Mouse (Mus musculus) embryonic facial prominence, embryonic 14.5 days (tissue): ENCODE results near the gene St6galnac3. TPM values are rescaled to one million over a fixed set of nuclear protein-coding genes. Genes with fewer than 3 reads are reported as not detected.

Experiments
- ATAC-seq: fragments of 200-750 bp; cut with Nextera tagmentation; 2 replicates; pipeline ENCODE4 v1.8.0; 2017; ENCODE audit warnings: low read depth, moderate number of reproducible peaks, moderate TSS enrichment
- DNase-seq: peaks from one replicate; pipeline ENCODE4 v3.0.0-alpha.2; 2015; ENCODE audit warnings: low spot score
- H3K27ac ChIP-seq: fragments of 300-500 bp; sonication (generic); replicated peaks from 2 replicates; pipeline ENCODE4 v1.5.1; 2014; ENCODE audit warnings: low read depth, mild to moderate bottlenecking, low read length, moderate library complexity
- H3K27me3 ChIP-seq: fragments of 300-500 bp; sonication (generic); replicated peaks from 2 replicates; pipeline ENCODE4 v1.6.1; 2014; ENCODE audit warnings: low read length; ENCODE audit not compliant: control insufficient read depth, insufficient read depth
- H3K36me3 ChIP-seq: fragments of 300-500 bp; sonication (generic); 2 replicates; pipeline ENCODE4 v1.6.1; 2014; ENCODE audit warnings: low read length, mixed read lengths; ENCODE audit not compliant: control insufficient read depth, insufficient read depth
- H3K4me1 ChIP-seq: fragments of 300-500 bp; sonication (generic); 2 replicates; pipeline ENCODE4 v1.6.1; 2014; ENCODE audit warnings: antibody characterized with exemption, low read length; ENCODE audit not compliant: control insufficient read depth, insufficient read depth
- H3K4me2 ChIP-seq: fragments of 300-500 bp; sonication (generic); 2 replicates; pipeline ENCODE4 v1.6.1; 2014; ENCODE audit warnings: low read depth, mild to moderate bottlenecking, low read length, moderate library complexity, mixed read lengths
- H3K4me3 ChIP-seq: fragments of 300-500 bp; sonication (generic); 2 replicates; pipeline ENCODE4 v1.5.1; 2014; ENCODE audit warnings: low read depth, mild to moderate bottlenecking, low read length
- H3K9ac ChIP-seq: fragments of 300-500 bp; sonication (generic); 2 replicates; pipeline ENCODE4 v1.6.1; 2014; ENCODE audit warnings: low read depth, mild to moderate bottlenecking, low read length, moderate library complexity, mixed read lengths
- H3K9me3 ChIP-seq: fragments of 300-500 bp; sonication (generic); 2 replicates; pipeline ENCODE4 v1.6.1; 2016; ENCODE audit warnings: low read length; ENCODE audit not compliant: control insufficient read depth
- WGBS: fragments of 180-500 bp; shearing (Covaris S2); extraction: QIAGEN DNeasy Blood & Tissue Kit; methylation state at CpG from one replicate; pipeline ENCODE4 v1.1.7; 2014; 5-methylcytosine and 5-hydroxymethylcytosine counted together
- polyA plus RNA-seq: library from polyadenylated mRNA; unstranded; fragments of >200 nt; fragmentation: Nextera tagmentation; extraction: Ambion mirVana; gene quantifications from 2 replicates; pipeline ENCODE4 v1.2.1, GENCODE M21; 2014

The St6galnac3 gene
- polyA plus RNA-seq, 1 experiment from 2014 or later: 30.6 TPM

DNA sequence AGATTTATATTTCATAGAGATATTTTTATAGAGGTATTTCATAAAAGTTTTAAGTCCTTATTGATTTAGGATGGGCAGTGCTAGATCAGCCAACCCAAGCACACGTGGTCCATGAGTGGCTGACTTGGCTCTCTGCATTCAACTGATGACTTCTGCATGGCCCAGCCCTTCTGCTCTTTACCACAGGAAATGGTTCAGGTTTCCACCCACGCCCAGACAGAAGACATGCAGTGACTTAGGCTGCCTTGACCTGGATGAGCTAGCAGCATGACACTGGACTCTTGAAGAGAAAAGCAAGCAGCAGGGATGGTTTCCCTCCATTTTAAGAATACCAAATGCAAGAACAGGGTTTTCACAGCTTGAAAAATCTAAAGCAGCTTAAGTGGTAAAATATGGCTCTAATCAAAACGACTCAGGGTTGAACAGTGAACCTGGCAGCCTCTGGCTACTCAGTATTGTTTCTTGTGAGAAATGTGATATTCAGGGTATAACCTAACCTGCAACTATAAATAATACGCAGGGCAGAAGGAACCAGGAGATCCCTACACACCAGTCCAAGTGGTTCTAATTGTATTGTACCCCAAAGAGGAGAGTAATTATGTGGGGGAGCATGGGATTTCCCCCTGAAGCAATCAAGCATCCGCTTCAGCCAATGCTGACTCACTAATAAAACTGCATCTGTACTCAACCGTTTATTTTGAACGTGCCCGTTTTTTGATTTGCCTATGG lies 448.7 kb downstream of the St6galnac3 start:
- H3K4me1 ChIP-seq: peaks cover 23% of the 10 kb centered on the region
- no peaks in the 10 kb centered on the region for H3K27me3 ChIP-seq
- H3K9ac ChIP-seq: no peak overlapping the region
- WGBS: 34% methylated on average over 8 of the region's 8 CpGs
- no peaks in the 10 kb centered on the region for H3K36me3 ChIP-seq
- peaks cover 15% of the 10 kb centered on the region for H3K9me3 ChIP-seq
- no peak overlapping the region for H3K27ac ChIP-seq
- ATAC-seq (no peak), DNase-seq (no peak)
- H3K4me3 ChIP-seq: no peak overlapping the region
- no peak overlapping the region for H3K4me2 ChIP-seq

DNA sequence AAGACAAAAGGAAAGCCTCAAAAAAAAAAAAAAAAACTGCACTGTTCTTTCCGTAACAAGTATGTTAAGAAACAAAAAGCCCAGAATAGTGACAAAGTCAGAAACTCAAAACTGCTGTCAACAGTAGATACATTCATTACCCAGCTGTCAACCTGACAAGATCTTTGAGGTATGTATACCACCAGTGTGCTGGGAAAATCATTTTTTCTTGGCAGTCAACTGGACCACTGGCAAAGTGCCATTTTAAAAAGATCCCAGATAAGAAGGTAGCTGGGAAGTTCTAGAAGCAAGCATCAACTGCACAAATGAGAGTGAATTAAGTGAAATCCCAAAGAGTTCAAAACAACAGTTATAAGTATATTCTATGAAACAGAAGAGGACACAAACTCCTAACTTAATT lies 452.7 kb downstream of the St6galnac3 start:
- Histone ChIP-seq H3K4me2 (no peak overlapping the region), H3K36me3 (no peaks in the 10 kb centered on the region), H3K9me3 (peaks cover 15% of the 10 kb centered on the region), H3K27me3 (no peaks in the 10 kb centered on the region), H3K4me3 (no peak overlapping the region), H3K27ac (no peak overlapping the region), H3K4me1 (peaks cover 12% of the 10 kb centered on the region), H3K9ac (no peak overlapping the region)
- DNase-seq: no peak
- no peak for ATAC-seq
- WGBS: 42% methylated on average over 1 of the region's 1 CpGs

- Histone ChIP-seq H3K4me1 (no peaks in the 10 kb centered on the region), H3K36me3 (no peaks in the 10 kb centered on the region), H3K4me3 (no peak overlapping the region), H3K27ac (no peak overlapping the region), H3K27me3 (no peaks in the 10 kb centered on the region), H3K9ac (no peak overlapping the region), H3K9me3 (no peaks in the 10 kb centered on the region), H3K4me2 (no peak overlapping the region)
- DNase-seq (peak; percentile 86), ATAC-seq (no peak)
- WGBS: 48% methylated on average over 8 of the region's 8 CpGs
These were observed 457.6 kb downstream of the St6galnac3 start for GRCm38 (mm10) chr3:153267397-153267796.

DNA sequence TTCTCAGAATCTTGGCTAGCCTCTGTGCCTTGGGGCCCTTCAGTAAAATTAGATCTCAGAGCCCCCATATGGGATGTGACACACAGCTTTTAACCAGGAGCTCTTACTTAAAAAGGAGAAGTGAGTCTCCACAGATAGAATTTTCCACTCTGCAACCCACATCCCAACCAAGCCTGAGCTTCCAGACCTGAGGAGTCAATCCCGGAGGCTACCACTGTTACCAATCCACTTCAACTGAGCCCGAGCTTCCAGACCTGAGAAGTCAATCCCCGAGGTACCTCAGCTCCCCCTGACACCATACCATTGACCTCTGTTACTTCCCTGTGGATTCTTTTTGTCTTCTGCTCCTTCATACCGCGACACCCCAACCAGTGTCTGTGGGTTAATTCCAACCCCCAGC lies 463.0 kb downstream of the St6galnac3 start:
- Histone ChIP-seq H3K4me2 (no peak overlapping the region), H3K27me3 (no peaks in the 10 kb centered on the region), H3K27ac (no peak overlapping the region), H3K36me3 (no peaks in the 10 kb centered on the region), H3K4me3 (no peak overlapping the region), H3K4me1 (peaks cover 13% of the 10 kb centered on the region), H3K9ac (no peak overlapping the region), H3K9me3 (no peaks in the 10 kb centered on the region)
- no peak for ATAC-seq
- DNase-seq: no peak
- 84% methylated on average over 5 of the region's 5 CpGs for WGBS

GRCm38 (mm10) chr3:153260225-153260933 lies 464.6 kb downstream of the St6galnac3 start:
- no peaks in the 10 kb centered on the region for H3K36me3 ChIP-seq
- H3K9me3 ChIP-seq: no peaks in the 10 kb centered on the region
- no peak for DNase-seq
- H3K27ac ChIP-seq: no peak overlapping the region
- peaks cover 13% of the 10 kb centered on the region for H3K4me1 ChIP-seq
- no peak overlapping the region for H3K4me3 ChIP-seq
- no peak for ATAC-seq
- H3K9ac ChIP-seq: no peak overlapping the region
- H3K4me2 ChIP-seq: no peak overlapping the region
- H3K27me3 ChIP-seq: no peaks in the 10 kb centered on the region
- WGBS: 61% methylated on average over 7 of the region's 7 CpGs

DNA sequence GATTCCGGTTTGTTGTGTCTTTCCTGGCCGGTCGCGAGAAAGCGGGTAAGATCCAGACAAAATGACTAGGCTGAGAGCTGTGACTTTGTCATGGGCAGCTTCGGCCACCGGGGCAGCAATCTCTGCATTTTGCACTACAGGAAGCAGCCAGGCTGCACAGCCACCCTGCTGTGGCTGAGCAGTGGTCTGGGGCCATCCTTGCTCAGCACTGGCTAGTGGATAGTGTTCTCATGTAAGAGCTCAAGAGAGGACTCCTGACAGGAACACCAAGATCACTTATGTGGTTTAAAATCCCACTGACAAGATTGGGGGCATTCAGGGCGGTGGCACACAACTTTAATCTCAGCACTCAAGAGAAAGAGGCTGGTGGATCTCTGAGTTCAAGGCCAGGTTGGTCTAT lies 469.1 kb downstream of the St6galnac3 start:
- WGBS: 83% methylated on average over 8 of the region's 8 CpGs
- DNase-seq (no peak), ATAC-seq (no peak)

DNA sequence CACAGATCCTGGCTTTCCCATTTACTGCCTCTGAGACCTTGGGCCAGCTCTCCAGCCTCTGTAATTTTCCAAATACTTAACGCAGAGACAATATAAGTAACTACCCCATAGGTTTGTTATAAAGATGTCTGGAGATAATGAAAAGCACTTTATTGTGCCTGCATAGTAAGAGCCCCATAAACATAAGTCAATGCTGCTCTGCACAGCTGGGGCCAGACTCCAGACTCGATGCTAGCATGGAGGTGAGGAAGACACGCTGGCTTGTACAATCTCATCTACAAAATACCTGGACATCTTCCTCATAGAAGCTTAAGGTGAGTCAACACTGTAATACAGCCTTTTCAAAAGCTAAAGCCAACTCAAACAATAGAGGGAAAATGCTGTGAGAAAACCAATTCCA lies 473.3 kb downstream of the St6galnac3 start:
- ATAC-seq: no peak
- 88% methylated on average over 3 of the region's 3 CpGs for WGBS
- no peak overlapping the region for H3K9ac ChIP-seq

More for the DNA sequence above, 469.1 kb downstream of the St6galnac3 start:
- Histone ChIP-seq H3K27me3 (no peaks in the 10 kb centered on the region), H3K9ac (no peak overlapping the region), H3K36me3 (no peaks in the 10 kb centered on the region), H3K4me3 (no peak overlapping the region), H3K4me1 (peaks cover 4% of the 10 kb centered on the region), H3K9me3 (no peaks in the 10 kb centered on the region), H3K27ac (no peak overlapping the region), H3K4me2 (no peak overlapping the region)

GRCm38 (mm10) chr3:153250598-153251257 lies 474.2 kb downstream of the St6galnac3 start:
- H3K4me2 ChIP-seq: no peak overlapping the region
- no peak overlapping the region for H3K9ac ChIP-seq
- WGBS: 54% methylated on average over 9 of the region's 9 CpGs
- no peak overlapping the region for H3K27ac ChIP-seq
- H3K9me3 ChIP-seq: no peaks in the 10 kb centered on the region
- ATAC-seq (peak; percentile 71), DNase-seq (peak; percentile 68)
- no peaks in the 10 kb centered on the region for H3K36me3 ChIP-seq
- no peaks in the 10 kb centered on the region for H3K4me1 ChIP-seq
- no peak overlapping the region for H3K4me3 ChIP-seq
- H3K27me3 ChIP-seq: no peaks in the 10 kb centered on the region

More for the DNA sequence above, 473.3 kb downstream of the St6galnac3 start:
- H3K36me3 ChIP-seq: no peaks in the 10 kb centered on the region
- no peak for DNase-seq
- no peaks in the 10 kb centered on the region for H3K27me3 ChIP-seq
- no peak overlapping the region for H3K4me3 ChIP-seq
- no peaks in the 10 kb centered on the region for H3K9me3 ChIP-seq
- no peak overlapping the region for H3K27ac ChIP-seq
- no peak overlapping the region for H3K4me2 ChIP-seq
- no peaks in the 10 kb centered on the region for H3K4me1 ChIP-seq
